Mouse (Mus musculus) liver, postnatal 0 days (tissue): ENCODE data around the gene Sema4a.

ENCODE experiments used
- CTCF ChIP-seq: sonication (generic); IDR thresholded peaks from 2 replicates; pipeline ENCODE4 v1.5.1; 2016; ENCODE audit warnings: antibody characterized with exemption, low read depth
- EP300 ChIP-seq: IDR thresholded peaks from 2 replicates; pipeline ENCODE4 v1.6.1; 2016; ENCODE audit warnings: antibody characterized with exemption, low read depth, mild to moderate bottlenecking

GRCm38 (mm10) chr3:88436395-88437201 is 24.4 kb downstream of the Sema4a start:
- TF ChIP-seq CTCF (peak; percentile 61), EP300 (no peak)
